Mouse (Mus musculus): ENCODE data around the gene Gm5155.
"Not testable (repeated sequence)": the region's sequence is repeated elsewhere in the genome, so short reads cannot be mapped to it uniquely, and the experiment has no call there.

Gm5155 gene

GRCm38 (mm10) chr7:17871467-17871866 is at the start of gene Gm5155:
Gm5155 (plus strand) TSS chr7:17871767.
- DNase-seq (ENCODE audit: low spot score in 2 of 2), result no peak

GRCm38 (mm10) chr7:17870776-17871175 is 791 bp upstream of the Gm5155 start:
- no peak for DNase-seq (ENCODE audit: low spot score in 2 of 2)

- DNase-seq (ENCODE audit: low spot score in 2 of 2), result not testable (repeated sequence)
Measured at GRCm38 (mm10) chr7:17895341-17895740, 23.8 kb downstream of the Gm5155 start.

- no peak for DNase-seq (ENCODE audit: low spot score in 2 of 2)
Measured at GRCm38 (mm10) chr7:17903146-17903915, 31.8 kb downstream of the Gm5155 start.

Measured in spleen, postnatal 4 days (tissue).